Mouse (Mus musculus) bone marrow, adult 2 months (tissue): Measurements from ENCODE around the gene Aurkb.

Experiments
- CTCF ChIP-seq: fragments of 200-500 bp; IDR thresholded peaks from 2 replicates; pipeline ENCODE4 v1.5.1; 2011; ENCODE audit warnings: low read length, control low read depth; ENCODE audit not compliant: control insufficient read depth, insufficient read depth
- POLR2A ChIP-seq: fragments of 200-500 bp; IDR thresholded peaks from 2 replicates; pipeline ENCODE4 v1.6.1; 2011; ENCODE audit warnings: low read depth, mild to moderate bottlenecking, control low read depth, low read length, borderline replicate concordance; ENCODE audit not compliant: control insufficient read depth

DNA sequence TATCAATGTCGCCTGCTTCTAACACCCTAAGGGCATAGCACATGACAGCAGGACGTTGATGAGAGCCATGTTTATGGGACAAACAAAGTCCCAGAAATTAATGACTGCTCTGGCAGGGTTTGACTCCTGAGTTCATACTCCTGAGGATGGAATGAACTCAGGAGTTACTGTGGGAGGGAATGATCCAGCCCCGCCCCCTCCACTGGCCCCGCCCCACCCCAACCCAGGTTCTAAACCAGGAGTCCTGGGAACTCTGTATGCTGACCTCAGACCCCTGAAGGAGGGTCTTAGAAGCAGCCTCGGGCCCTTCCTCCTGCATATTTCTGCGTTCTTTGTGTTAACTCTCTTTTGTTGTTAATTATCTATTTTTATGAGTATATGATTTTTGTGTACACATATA is 40.2 kb downstream of the Aurkb start:
- TF ChIP-seq POLR2A, result no peak
- no peak for TF ChIP-seq CTCF
